8 mouse cellular contexts compared by ENCODE assay signal in the genomic region with DNA sequence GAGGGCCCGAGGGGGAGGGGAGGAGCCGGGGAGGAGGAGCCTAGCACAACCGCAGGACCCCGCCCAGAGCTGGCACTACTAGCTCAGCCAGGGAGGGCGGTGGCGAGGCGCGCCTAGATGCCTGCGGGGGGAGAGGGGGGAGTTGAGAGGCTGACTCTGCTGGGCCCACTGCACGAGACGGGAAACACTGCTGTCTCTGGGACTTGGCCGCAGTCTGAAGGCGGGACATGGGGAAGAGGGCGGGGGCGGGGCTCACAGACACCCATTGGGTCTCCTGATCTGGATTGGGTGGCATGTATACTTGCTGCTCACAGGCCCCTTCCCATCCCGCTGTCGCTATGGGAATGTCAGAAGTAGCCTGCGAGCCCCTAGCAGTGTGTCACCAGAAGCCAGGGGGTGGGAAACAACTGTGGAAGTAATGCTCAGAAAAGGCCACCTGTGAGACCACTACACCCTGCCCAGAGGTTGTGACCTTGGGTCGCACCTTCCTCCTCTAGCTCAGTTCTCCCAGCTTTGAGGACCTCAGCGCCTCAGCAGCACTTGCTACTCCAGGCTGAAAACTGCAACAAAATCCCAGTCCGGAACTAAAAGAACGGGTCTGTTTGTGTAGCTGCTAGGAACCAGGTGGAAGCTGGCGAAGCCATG. TPM values are rescaled to one million over a fixed set of nuclear protein-coding genes. Genes with fewer than 3 reads are reported as not detected.
DNase-seq lines count a peak whose midpoint lies in the region; ATAC-seq lines count a peak whose summit lies in the region.

A gene (minus strand): TSS at position 216 of the 645 bp plus-strand sequence.

- intact Hi-C loops in gastrocnemius, postnatal 14 days (cut with DNase I; ENCODE audit: low total_unique reads), result loop anchor here (10.0 kb wide), 1 partner anchor 62 kb away; a partner anchor contains a TSS
- intact Hi-C loops in left cerebral cortex, postnatal 10 days (cut with DNase I), result loop anchor here (5.0 kb wide), 1 partner anchor 65 kb away; a partner anchor contains a TSS

- DNase-seq in adipocyte (ENCODE audit: low spot score), result peak; percentile 92
- peak; percentile 79 for DNase-seq in embryo, embryonic 10 days (ENCODE audit: low spot score)
- DNase-seq in gastrocnemius, postnatal 14 days, result peak; percentile 86
- peak; percentile 76 to 93 for DNase-seq in left cerebral cortex, postnatal 10 days (ENCODE audit: extremely low spot score in 1 of 2, low spot score in 2 of 2)
- peak; percentile 83 for DNase-seq in right cerebral cortex, postnatal 25 days
- peak; percentile 83 to 85 for DNase-seq in urinary bladder, postnatal 4 days (ENCODE audit: low spot score in 2 of 2)

- peak; percentile 97 for ATAC-seq in inflammation-experienced regulatory T-cells, adult 6 months
- ATAC-seq in megakaryocyte-erythroid progenitor cell, adult 5-6 weeks (replicated peaks; ENCODE audit: low FRiP score, low TSS enrichment, poor library complexity, severe bottlenecking), result peak; percentile 99

RNA-seq across cellular contexts. Expression of the gene that starts here (rescaled TPM):
- 10 to 100 TPM; 33.0 to 35.0 TPM for total RNA-seq in gastrocnemius, postnatal 14 days (2021)
- polyA plus RNA-seq in inflammation-experienced regulatory T-cells, adult 6 months (2017; shearing (Covaris generic)), result 10 to 100 TPM; 16.9 to 24.8 (median 18.5) TPM
- total RNA-seq in left cerebral cortex, postnatal 10 days (2021), result 100 to 1,000 TPM in 1 of 2 experiments, 10 to 100 TPM in 1; 97.4 to 110 TPM
- total RNA-seq in megakaryocyte-erythroid progenitor cell, adult 5-6 weeks (2014; fragmentation: Nextera tagmentation), result 11.0 and 13.3 TPM in 2 replicates
- 18.9 and 20.3 TPM in 2 replicates for total RNA-seq in megakaryocyte-erythroid progenitor cell, adult 5-6 weeks (2017)

Comparison
In these comparisons a context has a peak if more than half of its experiments do, and no peak if none do; other contexts are left out.
1. Peak in every context shown above with its lines: DNase-seq and ATAC-seq.